Mouse (Mus musculus) spleen, adult 18-20 months (tissue): Measurements from ENCODE around the gene Nop14.
"Not testable (repeated sequence)": the region's sequence is repeated elsewhere in the genome, so short reads cannot be mapped to it uniquely, and the experiment has no call there.

ENCODE experiments used
- DNase-seq, 2 experiments: peaks; one replicate each; pipeline ENCODE4 v3.0.0; 2022; ENCODE audit warnings: mixed read lengths in 2 of 2

Nop14 gene

GRCm38 (mm10) chr5:34609966-34610365 lies 50.0 kb downstream of the Nop14 start:
- DNase-seq: no peak

- no peak for DNase-seq
Measured at GRCm38 (mm10) chr5:34608226-34608625, 51.7 kb downstream of the Nop14 start.

GRCm38 (mm10) chr5:34607100-34607880 lies 52.7 kb downstream of the Nop14 start:
- DNase-seq: no peak

GRCm38 (mm10) chr5:34604576-34604975 lies 55.4 kb downstream of the Nop14 start:
- DNase-seq: no peak

GRCm38 (mm10) chr5:34593202-34593727 lies 66.7 kb downstream of the Nop14 start:
- DNase-seq: no peak

- no peak for DNase-seq
Measured at GRCm38 (mm10) chr5:34592666-34593065, 67.3 kb downstream of the Nop14 start.

GRCm38 (mm10) chr5:34592224-34592623 lies 67.7 kb downstream of the Nop14 start:
- not testable (repeated sequence) for DNase-seq

- DNase-seq: no peak
Measured at GRCm38 (mm10) chr5:34591388-34592004, 68.5 kb downstream of the Nop14 start.

- no peak for DNase-seq
Measured at GRCm38 (mm10) chr5:34590702-34591101, 69.2 kb downstream of the Nop14 start.

- no peak for DNase-seq
Measured at GRCm38 (mm10) chr5:34590059-34590458, 69.9 kb downstream of the Nop14 start.
